Mouse (Mus musculus) gastrocnemius, adult 8-10 months (tissue): ENCODE measurements around the gene Zfp704. TPM values are rescaled to one million over a fixed set of nuclear protein-coding genes. Genes with fewer than 3 reads are reported as not detected.
A peak's percentile ranks its signal among the peaks of the same experiment; 100 is the strongest.

Experiments used
- DNase-seq, 2 experiments: peaks; one replicate each; pipeline ENCODE4 v3.0.0; 2022; ENCODE audit warnings: low spot score in 2 of 2
- total RNA-seq, 4 experiments: library from RNA; stranded (reverse); gene quantifications; 2 replicates each; pipeline ENCODE4 v1.2.4; 2022

Zfp704 gene
- total RNA-seq, 4 experiments from 2014 or later = 3.5 to 5.2 (median 4.8) TPM

DNA sequence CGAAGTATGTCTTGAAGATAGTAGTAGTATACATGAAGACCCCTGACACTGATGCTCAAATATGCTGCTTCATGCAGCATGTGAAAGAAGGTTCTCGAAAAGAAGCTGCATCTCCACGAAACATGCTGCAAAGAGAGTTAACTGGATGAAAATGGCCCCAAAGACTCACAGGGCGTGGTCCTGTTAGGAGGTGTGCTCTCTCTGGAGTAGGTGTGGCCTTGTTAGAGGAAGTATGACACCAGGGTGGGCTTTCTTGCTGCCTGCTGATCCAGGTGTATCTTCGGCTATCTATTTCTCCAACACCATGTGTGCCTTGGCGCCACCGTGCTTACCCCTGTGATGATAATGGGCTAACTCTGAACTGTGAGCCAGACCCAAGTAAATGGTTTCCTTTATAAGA is 90.9 kb downstream of the Zfp704 start:
- DNase-seq = no peak

DNA sequence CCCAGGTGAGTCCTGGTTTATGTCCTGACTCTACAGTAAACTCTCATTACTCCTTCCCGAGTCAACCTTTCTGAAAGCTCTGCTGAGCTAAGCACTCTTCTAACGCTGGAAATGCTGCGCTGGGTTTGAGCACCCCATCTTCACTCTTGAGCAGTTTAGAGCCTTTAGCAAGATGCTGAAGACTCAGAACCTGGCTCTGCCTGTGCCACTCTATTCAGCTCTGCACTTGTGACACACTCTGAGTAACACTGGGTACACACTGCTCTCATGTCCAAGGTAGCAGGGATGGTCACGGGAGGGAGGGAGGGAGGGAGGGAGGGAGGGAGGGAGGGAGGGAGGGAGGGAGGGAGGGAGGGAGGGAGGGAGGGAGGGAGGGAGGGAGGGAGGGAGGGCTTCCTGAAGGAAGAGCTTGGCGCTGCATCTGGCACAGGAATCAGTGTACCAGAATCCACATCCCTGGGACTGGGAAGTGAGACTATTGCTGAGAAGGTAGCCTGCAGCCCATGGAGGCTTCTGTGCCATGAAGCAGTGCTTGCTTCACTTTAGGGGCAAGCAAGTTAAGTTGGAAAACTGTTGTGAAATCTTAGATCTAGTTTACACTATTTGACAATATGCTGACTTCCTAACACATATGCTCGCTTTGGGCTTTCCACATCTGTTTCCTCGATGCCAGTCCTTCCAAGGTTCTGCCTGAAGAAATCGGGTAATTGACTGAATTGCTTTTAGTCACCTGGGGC is 93.6 kb downstream of the Zfp704 start:
- DNase-seq = no peak

DNA sequence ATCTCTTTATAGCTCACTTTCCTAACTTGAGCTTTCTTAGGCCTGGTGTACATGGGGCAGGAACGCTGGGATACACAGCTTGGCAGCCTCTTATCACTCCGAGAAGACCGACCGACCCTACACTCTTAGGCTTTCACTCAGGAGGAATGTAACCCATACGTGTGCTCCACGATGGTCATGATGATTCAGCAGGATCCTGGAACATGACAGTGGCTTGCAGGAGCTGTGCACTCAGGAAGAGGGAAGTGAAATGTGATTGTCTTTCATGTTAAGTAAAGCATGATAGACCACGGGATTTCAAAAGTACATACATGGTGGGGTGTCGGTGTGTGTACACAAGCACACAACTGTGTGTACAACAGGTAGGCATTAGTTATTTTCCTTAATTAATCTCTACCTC is 94.4 kb downstream of the Zfp704 start:
- DNase-seq = no peak

DNA sequence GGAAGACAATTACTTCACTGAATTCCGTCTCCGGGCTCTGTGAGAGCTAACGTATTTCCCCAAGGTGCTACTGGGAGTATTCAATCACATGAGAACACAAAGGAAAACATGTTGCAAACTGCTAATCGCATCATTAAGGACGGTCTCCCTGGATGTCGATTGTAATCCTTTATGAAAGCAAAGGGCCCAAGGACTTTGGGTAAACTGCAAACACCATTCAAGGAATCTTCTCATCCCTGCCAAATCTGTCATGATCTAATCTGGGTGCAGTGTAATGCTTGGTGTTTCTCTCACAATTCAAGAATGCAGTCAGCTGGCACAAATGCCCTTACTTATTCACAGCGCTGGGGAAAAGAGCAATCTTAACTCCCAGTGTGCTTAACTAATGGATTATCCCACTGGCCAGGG is 96.2 kb downstream of the Zfp704 start:
- DNase-seq = no peak

DNA sequence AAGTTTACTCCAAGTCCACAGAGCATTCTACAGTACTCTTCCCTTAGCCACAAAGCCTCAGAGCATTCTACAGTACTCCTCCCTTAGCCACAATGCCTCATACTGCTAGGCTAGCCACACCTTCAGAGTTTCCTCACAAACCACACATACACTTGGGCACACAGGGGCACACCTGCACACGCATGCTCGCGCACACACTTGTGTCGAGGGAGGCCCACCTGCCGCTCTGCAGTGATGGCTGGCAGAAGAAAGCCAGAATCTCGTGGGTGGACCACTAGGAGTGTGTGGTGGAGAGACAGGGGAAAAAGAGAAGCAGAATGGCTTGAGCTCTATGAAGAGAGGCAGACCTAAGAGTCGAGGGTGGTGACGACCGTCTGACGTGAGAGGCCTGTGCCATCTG is 97.7 kb downstream of the Zfp704 start:
- DNase-seq = no peak

DNA sequence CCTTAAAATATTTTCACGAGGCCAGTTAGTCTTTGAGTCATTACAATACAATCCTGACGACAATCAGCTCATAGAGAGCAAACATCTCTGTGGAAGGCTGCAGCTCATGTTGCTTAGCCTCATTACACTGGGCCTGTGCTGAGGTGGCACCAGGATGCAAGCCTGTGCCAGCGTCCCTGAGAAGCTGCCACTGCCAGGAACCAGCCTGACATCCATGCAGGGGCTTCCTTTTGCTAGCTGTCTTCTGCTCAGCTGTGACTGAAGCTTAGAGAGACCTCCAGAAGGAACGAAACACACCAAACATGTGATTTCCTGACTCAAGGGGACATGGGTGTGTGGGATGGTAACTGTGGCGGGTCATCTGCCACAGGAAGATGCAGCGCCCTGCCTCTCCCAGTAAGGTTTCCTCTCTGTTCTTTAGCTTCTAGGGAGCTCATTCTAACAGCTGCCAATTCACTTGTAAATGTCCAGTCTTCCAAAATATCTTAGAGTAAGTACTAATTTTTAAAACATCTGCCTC is 104.1 kb downstream of the Zfp704 start:
- no peak for DNase-seq

DNA sequence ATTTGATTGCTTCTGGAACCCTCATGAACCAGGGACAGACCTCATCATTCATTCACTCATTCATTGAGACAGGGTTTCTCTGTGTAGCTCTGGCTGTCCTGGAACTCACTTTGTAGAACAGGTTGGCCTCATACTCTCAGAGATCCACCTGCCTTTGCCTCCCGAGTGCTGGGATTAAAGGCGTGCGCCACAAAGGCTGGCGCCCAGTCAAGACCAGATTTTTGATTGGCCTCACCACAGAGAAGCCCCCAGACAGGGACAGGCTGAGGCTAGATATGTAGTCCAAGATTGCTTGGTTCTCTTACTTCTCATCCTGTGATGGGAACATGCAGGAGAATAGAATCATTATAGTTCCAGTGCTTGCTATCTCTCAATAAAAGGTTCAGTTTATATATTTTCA is 105.5 kb downstream of the Zfp704 start:
- DNase-seq = no peak

DNA sequence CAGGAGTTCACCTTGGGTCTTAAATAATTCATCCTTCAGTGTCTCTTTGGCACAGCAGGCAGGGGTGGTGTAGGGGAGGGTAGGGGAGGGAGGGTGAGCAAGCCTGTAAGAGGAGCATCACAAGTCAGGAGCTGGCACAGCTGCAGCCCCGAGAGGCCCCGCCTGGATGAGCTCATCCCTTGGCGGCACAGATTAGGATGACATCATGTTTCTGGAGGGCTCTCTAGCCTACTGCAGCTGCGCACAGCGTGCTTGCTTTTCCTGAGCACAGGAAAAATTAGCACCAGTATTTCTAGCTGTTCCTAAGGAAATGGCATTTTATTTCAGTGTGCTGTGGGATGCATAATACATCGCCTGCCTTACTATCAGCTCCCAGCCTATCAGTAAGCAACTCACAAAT is 109.2 kb downstream of the Zfp704 start:
- DNase-seq = peak; percentile 86 to 87

DNA sequence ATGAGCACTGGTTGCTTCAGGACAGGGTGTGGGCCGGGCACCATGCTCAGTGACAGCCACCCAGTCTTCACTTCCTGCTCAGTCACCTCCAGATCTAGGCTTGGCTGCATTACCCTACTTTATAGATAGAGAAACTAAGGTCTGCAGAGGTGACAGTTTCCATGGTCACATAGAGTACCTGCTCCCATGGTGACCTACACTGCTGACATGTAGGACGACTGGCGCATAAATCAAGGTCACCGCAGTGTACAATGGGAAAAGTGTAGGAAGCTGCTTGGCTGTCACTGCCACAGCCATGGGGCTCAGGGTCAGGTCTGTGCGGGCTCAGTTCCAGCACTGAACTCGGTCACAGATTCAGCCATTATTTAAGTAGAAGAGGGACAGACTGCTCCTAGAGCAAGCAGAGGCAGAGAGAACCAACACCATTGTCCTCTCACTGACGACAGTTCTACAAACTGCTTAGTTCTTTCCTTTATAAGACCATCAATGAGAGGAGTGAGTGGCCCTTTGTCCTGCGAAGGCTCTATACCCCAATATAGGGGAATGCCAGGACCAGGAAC is 109.8 kb downstream of the Zfp704 start:
- DNase-seq = no peak

DNA sequence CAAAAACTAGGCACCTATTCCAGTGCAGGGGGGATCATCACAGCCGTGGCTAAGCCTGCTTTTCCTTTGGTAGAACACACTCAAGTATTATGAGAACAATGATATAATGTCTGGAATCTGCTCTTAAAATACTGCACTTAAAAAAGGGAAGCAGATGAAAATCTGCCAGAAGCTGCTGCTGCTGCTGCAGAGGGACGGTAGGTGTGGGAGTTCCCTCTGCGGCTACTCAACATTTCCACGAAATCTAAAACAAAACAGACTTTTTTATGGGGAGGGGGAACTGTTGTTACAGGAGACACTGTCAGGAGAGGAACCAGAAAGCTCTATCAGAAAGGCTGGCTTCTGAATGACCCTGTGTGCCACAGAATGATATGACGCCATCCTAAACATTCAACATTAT is 110.4 kb downstream of the Zfp704 start:
- DNase-seq = no peak

DNA sequence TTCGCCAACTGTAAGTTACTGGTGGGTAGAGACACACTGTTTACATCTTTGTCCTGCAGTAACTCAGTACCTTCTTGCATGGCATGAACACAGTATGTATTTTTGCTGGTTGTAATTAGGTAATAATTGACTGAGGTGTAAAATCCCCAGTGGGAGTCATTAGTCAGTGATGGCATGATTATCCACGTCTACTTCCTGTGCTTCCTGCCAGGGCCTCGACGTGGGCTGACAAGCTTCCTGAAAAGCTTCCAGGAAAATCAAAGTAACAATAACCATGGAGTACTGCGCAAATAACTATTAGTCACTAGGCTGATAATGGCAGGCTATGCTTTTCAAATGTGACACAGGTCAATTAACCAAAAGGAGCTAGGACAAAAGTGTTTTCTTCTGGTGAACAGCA is 112.6 kb downstream of the Zfp704 start:
- DNase-seq = no peak

DNA sequence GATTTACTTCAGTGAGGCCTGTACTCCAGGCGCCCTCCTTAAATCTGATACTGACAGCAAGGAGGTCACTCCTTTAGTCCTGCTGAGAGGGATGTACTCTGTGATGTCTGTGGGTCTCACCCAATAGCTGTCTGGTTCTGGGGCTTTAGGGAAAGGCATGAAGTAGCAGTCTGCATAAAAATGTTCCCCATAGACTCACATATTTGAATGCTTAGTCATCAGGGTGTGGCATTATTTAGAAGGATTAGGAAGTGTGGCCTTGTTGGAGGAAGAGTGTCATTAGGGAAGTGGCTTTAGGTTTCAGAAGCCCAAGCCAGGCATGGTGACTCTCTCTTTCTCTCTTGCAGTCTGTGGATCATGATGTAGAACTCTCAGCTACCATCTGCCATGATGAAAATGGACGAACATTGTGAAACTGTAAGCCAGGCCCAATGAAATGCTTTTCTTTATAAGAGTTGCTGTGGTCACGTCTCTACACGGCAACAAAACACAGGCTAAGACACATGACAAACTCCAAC is 118.1 kb downstream of the Zfp704 start:
- no peak for DNase-seq

DNA sequence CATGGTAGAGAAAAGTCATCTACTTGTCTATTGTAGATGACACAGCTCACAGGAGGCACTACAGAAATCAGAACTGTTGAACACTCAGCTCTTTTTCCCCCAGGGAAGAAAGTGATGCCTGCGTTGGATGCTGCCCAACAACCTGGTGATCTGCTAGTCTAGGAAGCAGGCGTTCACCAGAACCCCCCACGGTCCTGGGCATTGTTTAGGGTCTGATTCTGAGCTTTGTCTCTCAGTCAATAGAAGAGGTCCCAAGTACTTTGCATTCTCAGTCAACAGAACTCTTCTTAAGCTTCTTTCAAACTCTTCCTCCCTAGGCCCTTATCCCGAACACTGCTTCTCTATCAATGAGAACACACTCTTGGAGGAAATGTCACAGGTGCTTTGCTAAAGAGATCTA is 122.2 kb downstream of the Zfp704 start:
- DNase-seq = no peak

DNA sequence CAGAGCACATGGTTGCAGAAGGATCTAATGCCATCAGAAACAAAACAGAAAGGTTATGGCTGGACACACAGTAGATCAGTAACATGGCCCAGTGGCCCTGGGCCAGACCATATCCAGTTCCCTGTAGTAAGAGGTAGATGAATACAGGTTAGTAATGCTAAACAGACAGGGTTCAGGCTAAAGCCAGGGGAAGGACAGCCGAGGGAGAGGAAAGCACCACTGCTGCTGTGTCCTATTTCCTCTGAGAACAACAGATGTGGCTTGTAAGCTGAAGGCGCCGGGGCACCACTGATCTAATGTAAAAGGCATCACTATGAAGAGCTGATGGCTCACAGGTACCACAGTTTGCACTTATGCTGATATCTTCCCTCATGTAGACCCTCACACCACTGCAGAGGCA is 124.4 kb downstream of the Zfp704 start:
- no peak for DNase-seq

DNA sequence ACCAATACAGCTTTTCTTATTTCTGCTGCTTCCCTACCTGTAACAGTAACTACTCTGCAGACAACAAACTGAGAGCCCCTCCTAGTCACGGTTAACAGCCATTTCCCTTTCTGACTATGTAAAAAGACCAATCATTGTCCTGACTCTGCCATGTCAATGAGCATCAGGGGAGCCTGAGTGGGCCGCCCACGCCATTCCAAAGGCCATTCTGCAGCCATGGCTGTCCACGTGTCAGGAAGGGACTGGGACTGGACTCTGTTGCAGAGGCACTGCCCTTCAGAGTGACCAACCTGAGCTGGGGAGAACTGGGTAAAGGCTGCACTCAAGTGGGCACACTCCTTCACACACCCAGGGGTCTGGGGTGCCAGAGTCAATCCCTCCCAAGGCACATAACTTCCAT is 127.9 kb downstream of the Zfp704 start:
- no peak for DNase-seq

DNA sequence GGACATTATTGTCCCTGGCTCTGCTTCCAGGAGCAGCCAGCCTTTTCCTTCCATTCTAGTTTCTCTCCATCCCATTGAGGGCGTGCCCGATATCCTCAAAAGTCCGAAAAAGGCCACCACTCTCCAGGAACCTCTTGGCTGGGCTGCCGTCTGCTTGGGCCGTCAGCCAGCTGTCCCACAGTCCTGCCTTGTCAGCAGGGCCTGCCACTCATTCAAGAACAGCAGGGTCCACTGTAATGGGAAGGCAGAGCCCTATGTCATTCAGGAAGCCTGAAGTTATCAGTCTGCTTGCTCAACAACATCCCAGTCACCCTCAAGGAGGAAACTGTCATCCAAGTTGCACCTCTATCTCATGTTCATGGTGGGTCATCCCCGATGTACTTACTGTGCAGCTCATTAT is 128.5 kb downstream of the Zfp704 start:
- DNase-seq = peak in 1 of 2 experiments; percentile 33

DNA sequence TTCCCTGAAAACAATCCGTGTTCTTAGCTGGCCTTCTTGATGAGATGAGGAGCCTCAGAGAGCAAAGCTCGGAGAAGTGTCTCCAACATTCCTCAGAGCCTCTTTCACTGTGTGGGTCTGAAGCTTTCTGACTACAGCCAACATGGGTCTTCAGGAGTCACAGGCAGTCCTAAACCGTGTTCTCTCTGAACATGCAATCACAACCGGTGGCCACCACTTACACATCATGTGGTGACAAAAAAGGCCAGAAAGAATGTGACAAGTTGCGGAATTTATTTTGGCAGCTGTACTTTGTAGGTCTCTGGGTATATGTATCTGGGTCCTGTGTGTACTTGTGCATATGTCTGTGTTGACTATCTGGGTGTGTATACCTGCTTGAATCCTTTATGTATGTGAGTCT is 128.9 kb downstream of the Zfp704 start:
- DNase-seq = no peak

DNA sequence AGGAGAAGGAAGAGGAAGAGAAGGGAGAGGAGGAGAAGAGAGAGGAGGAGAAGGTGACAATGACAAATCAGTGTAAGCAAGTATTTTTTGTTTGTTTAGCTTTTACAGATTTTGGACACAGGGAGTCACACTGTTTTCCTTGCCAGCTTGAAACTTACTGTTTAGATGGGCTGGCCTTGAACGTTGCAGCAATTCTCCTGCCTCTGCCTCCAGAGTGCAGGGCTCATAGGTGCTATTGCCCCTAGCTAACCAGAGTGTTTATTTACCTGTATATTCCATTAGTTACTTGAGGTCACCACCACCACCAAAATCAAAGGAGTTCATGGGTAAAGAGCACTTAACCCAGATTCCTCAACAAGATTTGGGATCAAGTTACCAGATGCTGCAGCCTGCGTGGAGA is 132.5 kb downstream of the Zfp704 start:
- no peak for DNase-seq

DNA sequence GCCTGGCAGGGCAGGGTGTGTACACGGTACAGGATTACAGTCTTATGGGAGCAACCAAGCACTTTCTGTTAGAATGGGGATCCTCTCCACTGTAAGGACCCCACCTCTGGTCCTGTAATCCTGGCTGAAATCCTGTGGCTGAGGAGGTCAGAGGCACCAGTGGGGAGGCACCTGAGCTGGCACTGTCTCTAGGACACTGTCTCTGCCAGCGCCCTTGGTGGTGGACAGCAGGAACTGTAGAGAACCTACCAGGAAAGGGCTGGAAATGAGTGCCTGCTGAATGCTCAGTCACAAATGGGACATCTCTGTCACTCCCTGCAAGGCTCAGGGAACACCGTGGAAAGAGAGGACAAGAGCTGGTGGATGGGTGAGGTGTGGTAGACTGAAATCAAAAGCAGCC is 133.5 kb downstream of the Zfp704 start:
- DNase-seq = no peak

DNA sequence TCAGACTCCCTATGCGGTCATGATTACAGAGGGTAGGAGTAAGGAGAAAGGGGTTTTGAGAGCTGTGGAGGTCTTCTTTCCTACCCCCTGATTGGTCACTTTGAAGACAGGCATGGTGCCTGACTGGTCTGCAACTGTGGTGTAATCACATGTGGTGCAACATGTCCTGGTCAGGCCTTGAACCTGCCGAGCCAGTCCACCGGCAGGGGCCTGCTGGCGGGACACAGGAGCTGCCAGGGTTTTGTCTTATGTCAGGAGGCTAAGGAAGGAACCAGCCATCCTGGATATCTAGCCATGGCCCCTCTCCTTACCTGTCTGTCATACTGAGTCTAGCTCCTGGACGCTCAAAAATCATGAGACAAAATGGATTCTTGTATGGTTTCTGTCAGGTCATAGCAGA is 134.4 kb downstream of the Zfp704 start:
- DNase-seq = no peak

DNA sequence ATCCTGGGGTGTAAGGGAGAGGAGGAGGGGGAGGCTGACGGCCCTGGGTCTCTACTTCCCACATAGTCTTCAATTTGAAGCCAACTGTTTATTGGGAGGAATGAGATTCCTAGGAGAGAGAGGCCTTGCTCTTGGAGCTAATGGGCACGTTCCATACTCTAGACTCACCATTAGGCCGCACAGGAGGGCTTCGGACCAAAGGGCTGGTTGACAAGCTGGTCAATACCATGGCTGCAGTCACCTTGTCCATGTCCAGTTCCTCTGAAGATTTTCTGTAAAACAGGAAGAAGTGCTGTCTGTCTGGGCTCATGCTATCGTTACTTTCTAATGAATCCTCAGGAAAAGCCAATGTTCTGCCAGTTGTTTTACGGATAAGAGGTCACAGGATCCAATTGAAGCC is 135.6 kb downstream of the Zfp704 start:
- no peak for DNase-seq

DNA sequence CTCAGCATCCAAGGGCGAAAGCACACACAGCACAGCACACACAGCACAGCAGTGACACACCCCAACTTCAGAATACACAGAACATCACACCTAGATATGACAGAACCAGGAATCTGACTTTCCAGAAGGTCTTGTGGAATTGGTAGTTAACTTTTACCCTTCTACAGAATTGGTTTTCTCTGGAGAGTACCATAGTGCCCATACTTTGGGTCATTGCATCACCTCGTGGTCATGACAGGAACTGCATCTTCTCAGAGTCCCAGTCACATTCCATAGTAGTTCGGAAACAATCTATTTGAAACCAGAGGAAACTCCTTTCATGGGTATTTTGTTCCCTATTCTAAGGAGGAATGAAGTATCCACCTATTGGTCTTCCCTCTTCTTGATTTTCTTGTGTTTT is 143.6 kb downstream of the Zfp704 start:
- peak; percentile 17 to 31 for DNase-seq

DNA sequence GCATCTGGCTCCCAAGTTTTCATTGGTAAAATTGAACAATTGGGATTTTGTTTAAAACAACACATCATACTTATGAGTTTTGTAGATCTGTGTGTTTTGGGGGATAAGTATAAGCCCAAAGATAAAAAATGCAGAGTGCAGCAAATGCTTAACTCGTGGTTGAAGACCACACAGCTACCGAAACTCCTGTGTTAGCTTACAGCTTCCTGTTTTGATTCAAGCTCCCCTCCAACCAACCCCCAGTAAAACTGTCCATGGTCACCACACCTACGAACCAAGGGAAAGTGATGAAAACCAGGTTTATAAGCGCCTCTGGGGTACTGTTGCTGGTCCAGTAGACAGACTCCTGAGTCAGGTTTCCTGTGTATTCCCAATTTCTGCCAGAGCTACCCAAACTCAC is 144.2 kb downstream of the Zfp704 start:
- DNase-seq = no peak
